ENCODE assay signal across 8 mouse cellular contexts in genomic region chr4:137992890-137993289, GRCm38 (mm10). TPM values are rescaled to one million over a fixed set of nuclear protein-coding genes. Genes with fewer than 3 reads are reported as not detected.
DNase-seq lines count a peak whose midpoint lies in the region; ATAC-seq and TF ChIP-seq lines count a peak whose summit lies in the region.

Eif4g3 (plus strand) TSS chr4:137993022.

- ATAC-seq in G1E (ENCODE audit: extremely low read depth, insufficient number of reproducible peaks, low FRiP score, poor library complexity, severe bottlenecking) = no peak
- ATAC-seq in forebrain, embryonic 13.5 days = no peak
- peak; percentile 71; the same call in 1 of the 2 replicates for ATAC-seq in hindbrain, embryonic 11.5 days (ENCODE audit: low FRiP score)
- ATAC-seq in liver, embryonic 13.5 days (ENCODE audit: low read depth) = peak; percentile 66

- TF ChIP-seq CTCF in G1E (IDR thresholded peaks at IDR 0.05; ENCODE audit: low read depth, low read length) = no peak

- H3K9me3 ChIP-seq in G1E (replicated peaks) = peaks cover 3% of the 10 kb centered on the region; the same call in 1 of the 2 replicates
- no peaks in the 10 kb centered on the region for H3K9me3 ChIP-seq in forebrain, embryonic 13.5 days (replicated peaks)
- no peaks in the 10 kb centered on the region for H3K9me3 ChIP-seq in hindbrain, embryonic 11.5 days (ENCODE audit: control insufficient read depth, low read length)
- no peaks in the 10 kb centered on the region for H3K9me3 ChIP-seq in liver, embryonic 13.5 days (replicated peaks)

- no peak for DNase-seq in adrenal gland, adult 18-20 months (ENCODE audit: low spot score in 2 of 2)
- no peak for DNase-seq in adrenal gland, adult (ENCODE audit: inconsistent age in 2 of 2, low spot score in 1 of 2)
- no peak for DNase-seq in G1E (ENCODE audit: low spot score)
- DNase-seq in hindbrain, embryonic 11.5 days (ENCODE audit: low spot score) = no peak
- no peak for DNase-seq in liver, embryonic 13.5 days
- no peak for DNase-seq in right cerebral cortex, postnatal 10 days (ENCODE audit: low spot score in 2 of 2)
- DNase-seq in spleen, adult 12 weeks (ENCODE audit: low spot score) = no peak

- peak within 1 kb of the TSS; percentile 100 for H3K9ac ChIP-seq in forebrain, embryonic 13.5 days
- H3K9ac ChIP-seq in hindbrain, embryonic 11.5 days (ENCODE audit: low read depth, low read length) = peak within 1 kb of the TSS; percentile 95
- H3K9ac ChIP-seq in liver, embryonic 13.5 days = peak within 1 kb of the TSS; percentile 93

- H3K4me2 ChIP-seq in forebrain, embryonic 13.5 days = peak within 1 kb of the TSS; percentile 84
- peak within 1 kb of the TSS; percentile 69 for H3K4me2 ChIP-seq in hindbrain, embryonic 11.5 days (replicated peaks; ENCODE audit: low read depth, low read length)
- H3K4me2 ChIP-seq in liver, embryonic 13.5 days = peak within 1 kb of the TSS; percentile 91

- H3K4me1 ChIP-seq in G1E (ENCODE audit: insufficient read depth, low read depth, low read length) = peaks cover 36% of the 10 kb centered on the region
- peaks cover 32% of the 10 kb centered on the region for H3K4me1 ChIP-seq in forebrain, embryonic 13.5 days
- peaks cover 10% of the 10 kb centered on the region; the same call in 1 of the 2 replicates for H3K4me1 ChIP-seq in hindbrain, embryonic 11.5 days (replicated peaks; ENCODE audit: control insufficient read depth, insufficient read depth, low read length)
- H3K4me1 ChIP-seq in liver, embryonic 13.5 days (replicated peaks) = peaks cover 41% of the 10 kb centered on the region

- H3K27me3 ChIP-seq in G1E (ENCODE audit: insufficient read depth, low read length) = peaks cover 46% of the 10 kb centered on the region
- H3K27me3 ChIP-seq in forebrain, embryonic 13.5 days = no peaks in the 10 kb centered on the region
- no peaks in the 10 kb centered on the region for H3K27me3 ChIP-seq in hindbrain, embryonic 11.5 days (ENCODE audit: control insufficient read depth, insufficient read depth, low read length)
- peaks cover 37% of the 10 kb centered on the region for H3K27me3 ChIP-seq in liver, embryonic 13.5 days

- H3K36me3 ChIP-seq in G1E (replicated peaks) = peaks cover 27% of the 10 kb centered on the region
- H3K36me3 ChIP-seq in forebrain, embryonic 13.5 days (ENCODE audit: poor library complexity, severe bottlenecking) = peaks cover 13% of the 10 kb centered on the region
- H3K36me3 ChIP-seq in hindbrain, embryonic 11.5 days (ENCODE audit: control insufficient read depth, insufficient read depth, low read length) = peaks cover under 1% of the 10 kb centered on the region; the same call in 1 of the 2 replicates
- peaks cover 6% of the 10 kb centered on the region for H3K36me3 ChIP-seq in liver, embryonic 13.5 days

- H3K4me3 ChIP-seq in G1E (ENCODE audit: low read depth, low read length) = peak within 1 kb of the TSS; percentile 81
- H3K4me3 ChIP-seq in forebrain, embryonic 13.5 days = peak within 1 kb of the TSS; percentile 98
- peak within 1 kb of the TSS; percentile 77 for H3K4me3 ChIP-seq in hindbrain, embryonic 11.5 days (ENCODE audit: low read depth, low read length)
- peak within 1 kb of the TSS; percentile 79 for H3K4me3 ChIP-seq in liver, embryonic 13.5 days (replicated peaks)

- 1% methylated on average over 39 of the region's 39 CpGs for WGBS in forebrain, embryonic 13.5 days
- 1% methylated on average over 39 of the region's 39 CpGs for WGBS in hindbrain, embryonic 11.5 days
- WGBS in liver, embryonic 13.5 days (ENCODE audit: insufficient replicate concordance) = 4% methylated on average over 39 of the region's 39 CpGs

- peak within 1 kb of the TSS; percentile 96 for H3K27ac ChIP-seq in forebrain, embryonic 13.5 days
- H3K27ac ChIP-seq in hindbrain, embryonic 11.5 days (ENCODE audit: low read depth, low read length) = peak within 1 kb of the TSS; percentile 96
- H3K27ac ChIP-seq in liver, embryonic 13.5 days = peak within 1 kb of the TSS; percentile 84

RNA-seq across cellular contexts. Expression of gene Eif4g3, which starts in this region (rescaled TPM):
- 100 to 1,000 TPM in 1 of 2 experiments, 10 to 100 TPM in 1; 67.3 to 131 TPM for total RNA-seq in adrenal gland, adult 18-20 months (2021)
- total RNA-seq in G1E (2014; fragmentation: Nextera tagmentation) (77.8 and 97.9 TPM in 2 replicates), G1E (2017) (24.7 and 25.5 TPM in 2 replicates)
- 72.3 and 85.9 TPM in 2 replicates for polyA plus RNA-seq in G1E (2012)
- polyA plus RNA-seq in forebrain, embryonic 13.5 days (2015; fragmentation: Nextera tagmentation; extraction: Ambion mirVana) = 43.9 and 46.2 TPM in 2 replicates
- 46.4 and 56.9 TPM in 2 replicates for polyA plus RNA-seq in hindbrain, embryonic 11.5 days (2014; fragmentation: Nextera tagmentation; extraction: Ambion mirVana)
- polyA plus RNA-seq in liver, embryonic 13.5 days (2015; fragmentation: Nextera tagmentation; extraction: Ambion mirVana) = 7.3 and 7.9 TPM in 2 replicates

Comparison
In these comparisons a context has a peak if more than half of its experiments do, and no peak if none do; other contexts are left out.
1. ATAC-seq: peak in hindbrain, embryonic 11.5 days (single experiment) and liver, embryonic 13.5 days (single experiment); none in G1E (single experiment) and forebrain, embryonic 13.5 days (single experiment).
2. Peak in every context shown above with its lines, with median percentiles within 50 percentile points of each other: H3K4me3 ChIP-seq, H3K27ac ChIP-seq, H3K4me2 ChIP-seq and H3K9ac ChIP-seq.